Mouse (Mus musculus) myocyte (in vitro differentiated cells): ENCODE data around the gene Parp9.

Source experiments
- E2F4 ChIP-seq: IDR thresholded peaks from one replicate; pipeline ENCODE4 v1.6.1; 2011; ENCODE audit warnings: mild to moderate bottlenecking, control low read depth, moderate library complexity; ENCODE audit not compliant: insufficient read depth
- POLR2A ChIP-seq: IDR thresholded peaks from one replicate; pipeline ENCODE4 v1.6.1; 2011; ENCODE audit warnings: low read depth, mild to moderate bottlenecking, control low read depth, moderate library complexity; ENCODE audit not compliant: insufficient read length
- TCF12 ChIP-seq: IDR thresholded peaks from one replicate; pipeline ENCODE4 v1.6.1; 2011; ENCODE audit warnings: mild to moderate bottlenecking, control low read depth; ENCODE audit not compliant: poor library complexity, insufficient read depth, severe bottlenecking

DNA sequence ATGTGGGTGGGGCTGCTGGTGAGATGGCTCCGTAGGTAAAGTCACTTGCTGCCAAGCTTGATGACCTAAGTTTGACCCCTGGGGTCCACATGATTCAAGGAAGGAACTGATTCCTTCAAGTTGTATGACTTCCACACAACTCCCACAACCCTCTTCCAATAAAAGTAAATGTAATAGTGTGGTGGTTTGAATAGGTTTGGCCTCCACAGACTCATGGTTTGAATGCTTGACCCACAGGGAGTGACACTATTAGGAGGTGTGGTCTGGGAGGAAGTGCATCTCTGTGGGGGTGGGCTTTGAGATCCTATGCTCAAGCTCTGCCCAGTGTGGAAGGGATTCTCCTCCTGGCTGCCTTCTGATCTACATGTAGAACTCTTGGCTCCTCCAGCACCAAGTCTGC is 35.8 kb downstream of the Parp9 start:
- TF ChIP-seq E2F4 (no peak), POLR2A (no peak), TCF12 (no peak)
